Mouse (Mus musculus) left cerebral cortex, adult 8-10 months (tissue): ENCODE measurements around the gene Eif5a2. TPM values are rescaled to one million over a fixed set of nuclear protein-coding genes. Genes with fewer than 3 reads are reported as not detected.
"Not testable (repeated sequence)": the region's sequence is repeated elsewhere in the genome, so short reads cannot be mapped to it uniquely, and the experiment has no call there.

Source experiments
- DNase-seq, 2 experiments: peaks; one replicate each; pipeline ENCODE4 v3.0.0; 2022; ENCODE audit warnings: low spot score in 2 of 2
- total RNA-seq, 4 experiments: library from RNA; stranded (reverse); gene quantifications; 2 replicates each; pipeline ENCODE4 v1.2.4; 2022

The Eif5a2 gene
- 10 to 100 TPM; 34.7 to 41.4 (median 39.1) TPM for total RNA-seq

GRCm38 (mm10) chr3:28780994-28781393 is at the start of gene Eif5a2:
Gene Eif5a2, plus strand, starts transcription at chr3:28781276.
- peak; percentile 78 to 94 for DNase-seq

GRCm38 (mm10) chr3:28734712-28735111 is 46.4 kb upstream of the Eif5a2 start:
- no peak for DNase-seq

- no peak for DNase-seq
These were observed 44.1 kb upstream of the Eif5a2 start for GRCm38 (mm10) chr3:28736981-28737380.

GRCm38 (mm10) chr3:28740353-28740752 is 40.7 kb upstream of the Eif5a2 start:
- no peak for DNase-seq

GRCm38 (mm10) chr3:28743251-28743650 is 37.8 kb upstream of the Eif5a2 start:
- no peak for DNase-seq

- DNase-seq: peak; percentile 22 to 69
These were observed 35.1 kb upstream of the Eif5a2 start for GRCm38 (mm10) chr3:28745835-28746483.

GRCm38 (mm10) chr3:28748151-28748550 is 32.9 kb upstream of the Eif5a2 start:
- no peak for DNase-seq

- no peak for DNase-seq
These were observed 32.1 kb upstream of the Eif5a2 start for GRCm38 (mm10) chr3:28748956-28749355.

- DNase-seq: no peak
These were observed 25.6 kb upstream of the Eif5a2 start for GRCm38 (mm10) chr3:28755477-28755876.

- DNase-seq: no peak
These were observed 19.8 kb upstream of the Eif5a2 start for GRCm38 (mm10) chr3:28761225-28761789.

GRCm38 (mm10) chr3:28766935-28767334 is 14.1 kb upstream of the Eif5a2 start:
- DNase-seq: no peak

- no peak for DNase-seq
These were observed 12.9 kb upstream of the Eif5a2 start for GRCm38 (mm10) chr3:28768222-28768621.

GRCm38 (mm10) chr3:28772919-28773318 is 8.2 kb upstream of the Eif5a2 start:
- not testable (repeated sequence) for DNase-seq

GRCm38 (mm10) chr3:28775361-28775760 is 5.7 kb upstream of the Eif5a2 start:
- no peak for DNase-seq

- DNase-seq: no peak
These were observed 5.1 kb upstream of the Eif5a2 start for GRCm38 (mm10) chr3:28775958-28776357.

- no peak for DNase-seq
These were observed 4.6 kb upstream of the Eif5a2 start for GRCm38 (mm10) chr3:28776491-28776890.

- DNase-seq: peak in 1 of 2 experiments; percentile 9
These were observed 565 bp upstream of the Eif5a2 start for GRCm38 (mm10) chr3:28780511-28780910.

GRCm38 (mm10) chr3:28781422-28781821 is 346 bp downstream of the Eif5a2 start:
- DNase-seq: peak in 1 of 2 experiments; percentile 20

- DNase-seq: no peak
These were observed 772 bp downstream of the Eif5a2 start for GRCm38 (mm10) chr3:28781848-28782247.

GRCm38 (mm10) chr3:28784176-28784575 is 3.1 kb downstream of the Eif5a2 start:
- DNase-seq: no peak

- DNase-seq: no peak
These were observed 13.8 kb downstream of the Eif5a2 start for GRCm38 (mm10) chr3:28794835-28795234.

- DNase-seq: peak; percentile 97
These were observed 24.4 kb downstream of the Eif5a2 start, which contains the start of gene Rpl22l1 for GRCm38 (mm10) chr3:28805301-28806097. Gene Rpl22l1, plus strand, starts transcription at chr3:28805436.
